Mouse (Mus musculus) stomach, postnatal 0 days (tissue): ENCODE data around the gene Zfp385a.

Source experiments
- CTCF ChIP-seq: IDR thresholded peaks from 2 replicates; pipeline ENCODE4 v1.5.1; 2016; ENCODE audit warnings: antibody characterized with exemption, low read depth, mild to moderate bottlenecking, moderate library complexity
- EP300 ChIP-seq: optimal IDR thresholded peaks from 2 replicates; pipeline ENCODE3; 2016; ENCODE audit warnings: antibody characterized with exemption

DNA sequence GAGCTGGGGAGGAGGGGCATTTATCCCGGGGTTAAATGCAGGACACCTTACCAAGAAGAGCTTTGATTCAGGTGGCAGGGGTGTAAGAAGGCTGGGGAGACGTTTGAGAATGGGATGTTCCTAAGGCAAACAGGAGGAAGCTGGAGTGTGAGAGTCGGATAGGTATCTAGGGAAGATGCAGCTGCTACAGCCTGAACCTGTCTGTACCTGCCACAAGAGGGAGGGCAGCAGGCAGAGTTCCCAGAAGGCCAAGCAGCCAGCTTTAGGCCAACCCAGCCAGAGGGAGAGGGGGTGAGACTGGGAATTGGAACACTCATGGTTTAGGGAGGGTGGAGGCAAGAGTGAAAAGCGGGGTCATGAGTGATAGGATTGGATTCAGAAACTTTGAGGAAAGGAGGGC lies 893 bp upstream of the Zfp385a start:
- peak; percentile 60 for TF ChIP-seq CTCF
- no peak for TF ChIP-seq EP300
